Mouse (Mus musculus): ENCODE measurements around the gene Gng3. TPM values are rescaled to one million over a fixed set of nuclear protein-coding genes. Genes with fewer than 3 reads are reported as not detected.

Gng3 gene
- polyA plus RNA-seq (2015; fragmentation: Nextera tagmentation; extraction: Ambion mirVana) = 5.1 and 7.5 TPM in 2 replicates

DNA sequence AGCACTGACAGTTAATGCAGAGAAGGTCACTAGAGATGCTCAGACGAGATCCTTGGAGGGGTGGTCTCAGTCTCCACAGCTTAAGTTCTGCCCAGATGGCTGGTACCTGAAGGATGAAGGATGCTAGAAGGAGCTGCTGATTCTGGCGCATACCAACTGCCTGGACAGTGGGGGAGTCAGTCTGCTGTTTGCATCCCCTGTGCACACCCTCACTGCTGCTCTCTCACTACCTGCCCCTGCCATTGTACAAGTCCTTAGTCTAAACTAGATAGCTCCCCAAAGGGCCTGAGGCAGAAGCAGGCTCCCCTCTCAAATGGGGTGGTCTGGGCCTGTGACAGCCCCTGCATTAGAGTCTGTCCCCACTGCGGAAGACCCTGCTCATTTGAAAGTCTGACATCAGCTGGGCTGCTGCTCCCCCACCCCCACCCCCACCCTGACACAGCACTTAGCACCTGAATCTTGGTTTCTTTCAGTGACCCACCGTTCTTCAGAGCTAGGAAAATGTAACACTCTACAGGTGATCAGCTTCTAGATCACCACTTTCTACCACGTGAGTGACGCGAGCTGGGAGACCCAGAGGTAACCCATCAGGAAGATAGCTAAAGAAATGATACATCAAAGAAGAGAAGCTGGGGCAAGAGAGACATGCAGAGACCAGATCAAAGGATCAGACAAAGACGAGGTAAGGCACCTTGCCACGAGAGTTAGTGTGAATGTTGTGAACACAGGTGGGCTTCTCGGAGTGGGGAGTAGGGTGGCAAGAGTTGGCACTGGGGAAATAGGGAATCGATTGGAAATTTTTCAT, at the start of gene Gng3:
Gene Gng3, minus strand, starts transcription at position 92 of the 805 bp plus-strand sequence.
- H3K9ac ChIP-seq = peak within 1 kb of the TSS; percentile 80
- peak within 1 kb of the TSS; percentile 98 for H3K27ac ChIP-seq (replicated peaks)
- H3K4me2 ChIP-seq (replicated peaks) = peak within 1 kb of the TSS; percentile 88
- 55% methylated on average over 11 of the region's 11 CpGs for WGBS
- H3K4me1 ChIP-seq = peaks cover 32% of the 10 kb centered on the region
- no peaks in the 10 kb centered on the region for H3K9me3 ChIP-seq (replicated peaks)
- no peaks in the 10 kb centered on the region for H3K27me3 ChIP-seq
- no peak for ATAC-seq (ENCODE audit: insufficient number of reproducible peaks, low FRiP score, low TSS enrichment, low read depth)
- peak within 1 kb of the TSS; percentile 61 for H3K4me3 ChIP-seq (replicated peaks)
- peaks cover 14% of the 10 kb centered on the region for H3K36me3 ChIP-seq

DNA sequence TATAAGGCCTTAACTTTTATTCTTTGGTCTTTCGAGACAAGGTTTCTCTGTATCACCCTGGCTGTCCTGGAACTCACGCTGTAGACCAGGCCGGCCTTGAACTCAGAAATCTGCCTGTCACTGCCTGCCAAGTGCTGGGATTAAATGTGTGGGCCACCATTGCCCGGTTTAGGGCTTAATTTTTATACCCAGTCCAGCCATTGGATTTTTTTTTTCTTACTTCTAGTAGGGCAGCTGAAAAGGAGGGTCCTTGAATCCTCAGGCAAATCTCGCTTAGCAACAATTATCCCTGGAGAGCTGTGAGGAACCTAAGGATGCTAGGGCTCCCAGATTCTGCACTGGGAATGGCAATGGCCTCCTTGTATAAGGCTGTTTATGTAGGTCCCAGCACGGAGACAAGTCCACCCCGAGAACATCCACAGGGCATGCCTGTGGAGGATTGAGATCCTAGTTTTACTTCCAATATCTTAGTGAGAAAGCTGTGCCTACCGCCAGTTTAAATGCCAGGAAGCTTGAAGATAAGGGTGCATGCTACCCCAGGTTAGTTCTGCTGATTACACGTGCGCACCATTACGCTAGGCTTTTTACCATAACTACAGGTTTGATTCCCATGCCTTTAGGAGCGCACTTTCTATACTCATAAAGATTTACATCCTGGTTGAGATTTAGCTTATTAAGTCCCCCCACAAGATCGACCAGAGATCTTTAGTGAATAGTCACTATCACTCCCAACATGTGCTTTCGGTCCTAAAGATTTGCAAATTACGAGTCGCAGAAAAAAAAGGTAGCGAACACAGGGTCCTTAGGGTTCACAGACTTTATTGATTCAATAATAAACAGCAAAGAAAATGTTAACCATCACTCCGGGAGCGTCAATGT, 48.8 kb upstream of the Gng3 start:
- H3K4me3 ChIP-seq (replicated peaks) = peak overlapping the region; percentile 70
- ATAC-seq (ENCODE audit: insufficient number of reproducible peaks, low FRiP score, low TSS enrichment, low read depth) = no peak
- 13% methylated on average over 19 of the region's 19 CpGs for WGBS
- no peaks in the 10 kb centered on the region for H3K27me3 ChIP-seq
- peak overlapping the region; percentile 89 for H3K9ac ChIP-seq
- peaks cover 18% of the 10 kb centered on the region for H3K4me1 ChIP-seq
- no peaks in the 10 kb centered on the region for H3K9me3 ChIP-seq (replicated peaks)
- peaks cover 15% of the 10 kb centered on the region for H3K36me3 ChIP-seq
- peak overlapping the region; percentile 70 for H3K4me2 ChIP-seq (replicated peaks)
- H3K27ac ChIP-seq (replicated peaks) = peak overlapping the region; percentile 88

DNA sequence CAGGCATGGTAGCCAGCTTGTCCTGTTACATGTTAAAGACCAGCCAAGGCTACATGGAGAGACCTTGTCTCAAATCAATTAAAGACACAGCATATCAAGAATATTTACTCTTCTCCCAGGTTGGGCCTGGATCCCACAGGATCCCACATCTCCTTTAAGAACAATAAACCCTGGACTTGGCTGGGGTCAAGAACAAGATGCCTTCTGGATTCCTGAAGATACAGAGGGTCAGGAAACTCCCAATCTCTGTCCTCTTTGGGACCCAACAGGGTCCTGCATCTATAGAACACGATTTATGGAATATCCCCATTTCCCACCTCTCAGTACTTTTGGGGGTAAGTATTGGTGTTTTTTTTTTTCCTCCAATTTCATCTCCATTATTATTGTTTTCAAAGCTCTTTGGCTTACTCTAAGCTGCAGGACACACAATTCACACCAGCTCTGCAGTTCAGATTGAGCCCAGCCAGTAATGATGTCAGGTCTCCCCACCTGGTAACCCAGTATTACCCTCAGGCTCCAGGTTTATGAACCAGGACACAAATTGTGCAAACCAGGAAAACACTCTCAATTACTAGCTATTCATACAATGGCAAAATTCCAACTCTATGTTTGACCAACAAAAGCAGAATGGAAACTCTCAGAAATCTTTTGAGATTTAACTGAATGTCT, 48.1 kb upstream of the Gng3 start:
- WGBS = 44% methylated on average over 1 of the region's 1 CpGs
- Histone ChIP-seq H3K9ac (no peak overlapping the region; the same call in 1 of the 2 replicates), H3K4me1 (peaks cover 18% of the 10 kb centered on the region), H3K9me3 (replicated peaks) (no peaks in the 10 kb centered on the region), H3K4me3 (replicated peaks) (no peak overlapping the region), H3K36me3 (peaks cover 15% of the 10 kb centered on the region), H3K4me2 (replicated peaks) (peak overlapping the region; percentile 70; the same call in 1 of the 2 replicates), H3K27me3 (no peaks in the 10 kb centered on the region), H3K27ac (replicated peaks) (peak overlapping the region; percentile 88)
- ATAC-seq (ENCODE audit: insufficient number of reproducible peaks, low FRiP score, low TSS enrichment, low read depth) = no peak

DNA sequence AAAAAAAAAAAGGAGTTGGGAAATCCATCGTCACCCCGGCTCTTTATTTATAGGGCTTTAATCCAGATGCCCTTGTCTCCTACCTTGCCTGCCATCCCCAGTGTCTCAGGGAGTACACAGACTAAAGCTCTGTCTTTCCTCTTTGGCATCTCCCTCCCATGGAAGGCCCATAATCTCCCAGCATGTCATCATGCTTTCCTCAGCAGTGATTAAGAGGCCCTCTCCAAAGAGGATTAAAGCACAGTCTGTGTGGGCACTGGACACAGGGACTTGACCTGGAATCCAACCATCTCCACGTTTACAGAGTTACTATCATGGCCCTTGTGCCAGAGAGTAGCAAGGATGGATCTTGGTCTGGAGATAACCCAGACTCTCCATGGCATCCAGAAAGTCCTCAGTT, 44.6 kb upstream of the Gng3 start, which contains the start of the genes Lbhd1 and Gm49403:
Gene Lbhd1, plus strand, starts transcription at position 117 of the 400 bp plus-strand sequence.
Gene Gm49403, plus strand, starts transcription at position 315 of the 400 bp plus-strand sequence.
- Histone ChIP-seq H3K4me2 (replicated peaks) (no peak within 1 kb of the TSS), H3K4me3 (replicated peaks) (no peak within 1 kb of the TSS), H3K9ac (no peak within 1 kb of the TSS), H3K9me3 (replicated peaks) (no peaks in the 10 kb centered on the region), H3K27ac (replicated peaks) (no peak within 1 kb of the TSS), H3K36me3 (no peaks in the 10 kb centered on the region), H3K4me1 (peaks cover 26% of the 10 kb centered on the region), H3K27me3 (no peaks in the 10 kb centered on the region)
- no peak for ATAC-seq (ENCODE audit: insufficient number of reproducible peaks, low FRiP score, low TSS enrichment, low read depth)
- WGBS = 74% methylated on average over 3 of the region's 3 CpGs

DNA sequence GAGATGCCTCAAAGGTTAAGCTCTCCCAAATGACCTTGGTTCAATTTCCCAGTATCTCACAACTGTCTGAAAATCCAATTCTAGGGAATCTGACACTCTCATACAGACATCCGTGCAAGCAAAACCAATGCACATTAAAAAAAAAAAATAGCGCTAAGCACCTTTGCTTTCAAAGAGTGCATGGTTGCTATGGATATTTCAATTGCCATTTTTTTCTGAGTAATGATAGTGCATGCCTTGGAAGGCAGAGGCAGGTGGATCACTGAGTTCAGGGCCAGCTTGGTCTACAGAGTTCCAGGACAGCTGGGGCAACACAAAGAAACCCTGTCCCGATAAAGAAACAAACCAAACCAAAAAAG, 42.0 kb upstream of the Gng3 start:
- Histone ChIP-seq H3K4me3 (replicated peaks) (peak overlapping the region; percentile 76), H3K36me3 (peaks cover 14% of the 10 kb centered on the region), H3K4me2 (replicated peaks) (peak overlapping the region; percentile 76), H3K9ac (peak overlapping the region; percentile 86), H3K9me3 (replicated peaks) (no peaks in the 10 kb centered on the region), H3K27me3 (no peaks in the 10 kb centered on the region), H3K27ac (replicated peaks) (peak overlapping the region; percentile 90; the same call in 1 of the 2 replicates), H3K4me1 (peaks cover 15% of the 10 kb centered on the region)
- ATAC-seq (ENCODE audit: insufficient number of reproducible peaks, low FRiP score, low TSS enrichment, low read depth) = no peak
- 9% methylated on average over 3 of the region's 3 CpGs for WGBS

DNA sequence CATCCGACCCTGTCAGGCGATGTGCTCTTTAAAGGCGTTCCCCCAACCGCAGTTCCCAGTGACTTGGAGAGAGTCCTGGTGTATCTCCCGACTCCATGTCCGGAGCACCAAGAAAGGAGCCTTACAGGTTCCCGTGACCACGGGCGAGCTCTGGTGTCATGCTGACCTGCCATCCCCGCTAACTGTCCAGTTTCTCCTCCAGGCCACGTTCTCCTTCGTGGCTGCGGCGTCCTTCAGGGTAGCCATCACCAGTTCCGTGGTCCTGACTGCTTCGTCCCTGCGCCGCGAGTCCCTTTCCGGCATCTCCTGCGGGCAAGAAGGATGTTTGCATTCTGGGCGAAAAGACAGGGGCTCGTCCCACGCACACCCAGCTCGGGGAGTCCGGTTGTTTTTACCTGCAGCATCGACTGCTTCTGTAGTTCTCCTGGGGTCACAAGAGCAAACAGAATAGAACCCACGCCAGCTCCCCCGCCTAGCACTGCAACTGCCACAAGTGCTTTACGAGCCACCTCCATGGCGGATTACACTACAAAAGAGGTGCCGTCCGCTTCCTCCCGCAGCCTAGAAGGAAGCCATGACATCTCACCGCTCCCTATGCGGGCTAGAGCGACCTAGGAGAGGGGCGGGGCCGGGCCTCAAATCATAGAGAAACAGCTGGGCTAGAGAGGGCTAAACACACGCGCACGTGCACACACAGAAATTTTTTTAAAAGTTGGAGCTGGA, 41.5 kb upstream of the Gng3 start, which contains the start of gene Uqcc3:
Gene Uqcc3, minus strand, starts transcription at position 613 of the 723 bp plus-strand sequence.
- peak within 1 kb of the TSS; percentile 76 for H3K4me3 ChIP-seq (replicated peaks)
- peak within 1 kb of the TSS; percentile 76 for H3K4me2 ChIP-seq (replicated peaks)
- H3K4me1 ChIP-seq = peaks cover 15% of the 10 kb centered on the region
- H3K27ac ChIP-seq (replicated peaks) = peak within 1 kb of the TSS; percentile 90
- WGBS = under 1% methylated on average over 42 of the region's 42 CpGs
- H3K9me3 ChIP-seq (replicated peaks) = no peaks in the 10 kb centered on the region
- H3K9ac ChIP-seq = peak within 1 kb of the TSS; percentile 86
- H3K36me3 ChIP-seq = peaks cover 19% of the 10 kb centered on the region
- ATAC-seq (ENCODE audit: insufficient number of reproducible peaks, low FRiP score, low TSS enrichment, low read depth) = peak; percentile 96
- H3K27me3 ChIP-seq = no peaks in the 10 kb centered on the region

DNA sequence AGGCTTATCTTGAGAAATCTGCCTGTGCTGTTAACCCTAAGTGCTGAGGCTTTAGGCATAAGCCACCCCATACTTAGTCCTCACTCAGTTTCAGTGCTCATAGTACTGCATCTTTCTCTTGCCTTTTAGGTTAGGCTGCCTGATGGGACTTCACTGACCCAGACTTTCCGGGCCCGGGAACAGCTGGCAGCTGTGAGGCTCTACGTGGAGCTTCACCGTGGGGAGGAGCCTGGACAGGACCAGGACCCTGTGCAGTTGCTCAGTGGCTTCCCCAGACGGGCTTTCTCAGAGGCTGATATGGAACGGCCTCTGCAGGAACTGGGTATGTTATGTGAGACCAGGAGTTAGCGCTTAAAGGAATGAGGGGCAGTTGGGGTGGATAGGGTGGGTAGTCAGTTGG, 36.0 kb upstream of the Gng3 start:
- Histone ChIP-seq H3K4me3 (replicated peaks) (no peak overlapping the region), H3K4me1 (peaks cover 17% of the 10 kb centered on the region), H3K27me3 (no peaks in the 10 kb centered on the region), H3K4me2 (replicated peaks) (no peak overlapping the region), H3K9ac (no peak overlapping the region), H3K36me3 (peaks cover 45% of the 10 kb centered on the region), H3K27ac (replicated peaks) (no peak overlapping the region), H3K9me3 (replicated peaks) (no peaks in the 10 kb centered on the region)
- 95% methylated on average over 7 of the region's 7 CpGs for WGBS
- ATAC-seq (ENCODE audit: insufficient number of reproducible peaks, low FRiP score, low TSS enrichment, low read depth) = no peak

DNA sequence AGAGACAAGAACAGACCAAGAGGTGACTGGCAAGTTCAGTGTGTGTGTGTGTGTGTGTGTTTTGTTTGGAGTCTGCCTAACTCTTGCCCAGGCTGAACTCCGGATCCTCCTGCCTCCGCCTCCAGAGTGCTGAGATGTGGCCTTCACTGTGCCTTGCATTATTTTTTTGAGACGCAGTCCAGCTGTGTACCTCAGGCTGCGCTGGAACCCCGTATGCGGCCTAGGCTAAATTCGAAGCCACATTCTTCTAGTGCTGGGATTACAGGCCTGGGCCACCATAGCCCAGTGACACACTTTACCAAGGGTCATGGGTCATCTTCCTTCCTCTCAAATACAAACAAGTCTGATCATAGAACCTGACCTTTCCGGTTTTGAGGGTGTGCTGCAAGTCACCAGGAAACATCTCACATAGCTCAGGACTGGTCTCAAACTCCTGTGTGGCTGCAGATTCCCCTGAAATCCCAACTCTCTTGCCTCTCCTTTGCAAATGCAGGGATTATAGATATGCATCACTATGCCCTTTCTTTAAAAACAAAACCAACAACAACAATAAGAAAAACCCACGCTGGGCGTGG, 33.4 kb upstream of the Gng3 start:
- Histone ChIP-seq H3K9me3 (replicated peaks) (no peaks in the 10 kb centered on the region), H3K4me1 (peaks cover 9% of the 10 kb centered on the region), H3K27ac (replicated peaks) (0 out of 2 replicates have a peak overlapping the region, but pooled peaks have one; percentile 85), H3K27me3 (no peaks in the 10 kb centered on the region), H3K9ac (peak overlapping the region; percentile 96), H3K4me3 (replicated peaks) (peak overlapping the region; percentile 94), H3K36me3 (peaks cover 40% of the 10 kb centered on the region), H3K4me2 (replicated peaks) (peak overlapping the region; percentile 83)
- ATAC-seq (ENCODE audit: insufficient number of reproducible peaks, low FRiP score, low TSS enrichment, low read depth) = no peak
- 64% methylated on average over 10 of the region's 10 CpGs for WGBS

DNA sequence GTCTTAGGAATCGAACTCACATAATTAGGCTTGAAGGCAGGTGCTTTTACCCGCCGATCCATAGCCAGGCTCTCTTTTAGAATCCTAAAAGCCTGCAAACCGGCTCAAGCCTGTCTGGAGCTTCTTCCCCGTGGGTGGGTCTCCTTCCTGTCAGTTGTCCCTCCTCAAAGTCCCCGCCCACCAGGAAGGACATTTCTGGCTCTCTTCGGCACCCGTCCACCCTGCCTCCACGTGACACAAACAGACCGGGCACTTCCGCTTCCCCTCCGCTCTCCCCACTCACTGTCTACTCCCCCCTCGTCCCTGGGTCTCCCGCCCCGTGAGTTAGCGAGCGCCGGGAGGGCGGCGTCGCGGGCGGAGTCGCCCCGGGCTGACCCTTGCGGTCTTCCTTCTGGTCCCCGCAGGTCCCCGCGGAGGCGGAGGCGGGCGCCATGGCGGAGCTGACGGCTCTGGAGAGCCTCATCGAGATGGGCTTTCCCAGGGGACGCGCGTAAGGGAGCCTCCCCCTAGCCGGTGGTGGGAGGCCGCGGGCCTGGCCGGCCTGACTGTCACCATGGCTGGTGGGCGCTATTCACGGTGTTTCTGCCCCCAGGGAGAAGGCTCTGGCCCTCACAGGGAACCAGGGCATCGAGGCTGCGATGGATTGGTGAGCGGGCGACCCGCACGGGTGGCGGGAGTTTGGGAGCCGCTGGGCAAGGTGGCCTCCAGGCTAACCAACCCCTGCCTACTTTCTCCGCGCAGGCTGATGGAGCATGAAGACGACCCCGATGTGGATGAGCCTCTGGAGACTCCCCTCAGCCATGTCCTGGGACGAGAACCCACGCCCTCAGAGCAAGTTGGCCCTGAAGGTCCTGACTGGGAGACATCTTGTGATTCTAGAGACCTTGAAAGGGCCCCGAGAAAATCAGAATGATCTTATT, 32.5 kb upstream of the Gng3 start, which contains the start of gene Ubxn1:
Gene Ubxn1, plus strand, starts transcription at position 230 of the 920 bp plus-strand sequence.
- Histone ChIP-seq H3K27ac (replicated peaks) (peak within 1 kb of the TSS; percentile 85), H3K9me3 (replicated peaks) (no peaks in the 10 kb centered on the region), H3K4me2 (replicated peaks) (peak within 1 kb of the TSS; percentile 83), H3K4me3 (replicated peaks) (peak within 1 kb of the TSS; percentile 94), H3K27me3 (no peaks in the 10 kb centered on the region), H3K4me1 (peaks cover 9% of the 10 kb centered on the region), H3K9ac (peak within 1 kb of the TSS; percentile 96), H3K36me3 (peaks cover 35% of the 10 kb centered on the region)
- peak; percentile 97 for ATAC-seq (ENCODE audit: insufficient number of reproducible peaks, low FRiP score, low TSS enrichment, low read depth)
- WGBS = under 1% methylated on average over 59 of the region's 59 CpGs

Data from embryonic facial prominence, embryonic 15.5 days (tissue).